Mouse (Mus musculus) myocyte (in vitro differentiated cells): ENCODE results near the gene Tmem247.

Experiments used
- CEBPB ChIP-seq: IDR thresholded peaks from 2 replicates; pipeline ENCODE4 v1.6.1; 2011; ENCODE audit warnings: mild to moderate bottlenecking, moderate library complexity; ENCODE audit not compliant: poor library complexity, insufficient read depth, severe bottlenecking
- E2F4 ChIP-seq: IDR thresholded peaks from one replicate; pipeline ENCODE4 v1.6.1; 2011; ENCODE audit warnings: mild to moderate bottlenecking, control low read depth, moderate library complexity; ENCODE audit not compliant: insufficient read depth
- MAX ChIP-seq: IDR thresholded peaks from one replicate; pipeline ENCODE4 v1.6.1; 2011; ENCODE audit warnings: low read depth, mild to moderate bottlenecking, control low read depth
- POLR2A ChIP-seq: IDR thresholded peaks from one replicate; pipeline ENCODE4 v1.6.1; 2011; ENCODE audit warnings: low read depth, mild to moderate bottlenecking, control low read depth, moderate library complexity; ENCODE audit not compliant: insufficient read length
- POLR2AphosphoS2 ChIP-seq: IDR thresholded peaks from one replicate; pipeline ENCODE4 v1.6.1; 2011; ENCODE audit warnings: low read depth, control low read depth; ENCODE audit not compliant: insufficient read length
- REST ChIP-seq: IDR thresholded peaks from one replicate; pipeline ENCODE4 v1.6.1; 2011; ENCODE audit warnings: mild to moderate bottlenecking, control low read depth, moderate library complexity; ENCODE audit not compliant: insufficient read depth, insufficient read length
- USF1 ChIP-seq: IDR thresholded peaks from one replicate; pipeline ENCODE4 v1.6.1; 2011; ENCODE audit warnings: low read depth, mild to moderate bottlenecking, control low read depth, moderate library complexity

GRCm38 (mm10) chr17:86948801-86949200 is 31.7 kb downstream of the Tmem247 start:
- TF ChIP-seq USF1 (peak; percentile 56), POLR2A (no peak), POLR2AphosphoS2 (no peak), CEBPB (no peak), REST (no peak), MAX (no peak), E2F4 (no peak)
